Mouse (Mus musculus) cortical plate, adult 2 months (tissue): ENCODE measurements around the gene Lhfpl4.

ENCODE experiments used
- CTCF ChIP-seq: fragments of 200-500 bp; IDR thresholded peaks from 2 replicates; pipeline ENCODE4 v1.5.1; 2011; ENCODE audit warnings: mild to moderate bottlenecking, control low read depth, low read length; ENCODE audit not compliant: insufficient read depth; ENCODE audit errors: extremely low read depth
- POLR2A ChIP-seq: fragments of 200-500 bp; IDR thresholded peaks from 2 replicates; pipeline ENCODE4 v1.6.1; 2011; ENCODE audit warnings: mild to moderate bottlenecking, low read length, control low read depth; ENCODE audit not compliant: insufficient read depth; ENCODE audit errors: extremely low read depth

DNA sequence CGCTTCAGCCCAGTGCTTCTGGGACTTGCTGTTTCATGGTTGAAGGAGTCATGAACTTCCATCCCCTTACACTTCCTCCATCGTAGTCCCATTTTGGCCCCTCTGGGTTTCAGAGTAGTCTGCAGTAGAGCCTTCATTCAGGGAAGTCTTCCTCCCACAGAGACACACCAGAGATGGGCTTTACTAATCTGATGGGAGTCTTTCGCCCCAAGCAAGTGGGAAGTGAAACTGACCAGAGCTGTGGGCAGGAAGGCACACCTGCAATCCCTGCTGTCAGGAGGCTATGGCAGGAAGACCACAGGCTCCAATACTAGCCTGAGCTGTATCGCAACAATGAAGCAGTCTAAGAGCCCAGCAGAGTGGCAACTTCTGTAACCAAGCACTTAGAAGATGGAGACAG lies 30.6 kb upstream of the Lhfpl4 start:
- TF ChIP-seq CTCF = no peak
- no peak for TF ChIP-seq POLR2A
